Mouse (Mus musculus) layer of hippocampus, adult 9-10 months (tissue): ENCODE measurements around the gene Tefm.
"Not testable (repeated sequence)": the region's sequence is repeated elsewhere in the genome, so short reads cannot be mapped to it uniquely, and the experiment has no call there.

Experiments used
- DNase-seq: peaks from one replicate; pipeline ENCODE4 v3.0.0; 2022; ENCODE audit warnings: low spot score

The Tefm gene

GRCm38 (mm10) chr11:80156841-80157240 lies 14.9 kb upstream of the Tefm start:
- no peak for DNase-seq

- DNase-seq, result no peak
These were observed 14.0 kb upstream of the Tefm start for GRCm38 (mm10) chr11:80155961-80156360.

- DNase-seq, result no peak
These were observed 13.6 kb upstream of the Tefm start for GRCm38 (mm10) chr11:80155541-80155940.

- no peak for DNase-seq
These were observed 12.5 kb upstream of the Tefm start for GRCm38 (mm10) chr11:80154501-80154900.

GRCm38 (mm10) chr11:80153857-80154495 lies 12.0 kb upstream of the Tefm start, which contains the start of gene Adap2:
Adap2 (plus strand) TSS chr11:80154105.
- no peak for DNase-seq

GRCm38 (mm10) chr11:80152376-80152775 lies 10.4 kb upstream of the Tefm start:
- no peak for DNase-seq

- no peak for DNase-seq
These were observed 9.6 kb upstream of the Tefm start for GRCm38 (mm10) chr11:80151541-80151940.

- no peak for DNase-seq
These were observed 8.6 kb upstream of the Tefm start for GRCm38 (mm10) chr11:80150566-80150965.

GRCm38 (mm10) chr11:80149412-80150023 lies 7.5 kb upstream of the Tefm start:
- DNase-seq, result no peak

- not testable (repeated sequence) for DNase-seq
These were observed 7.0 kb upstream of the Tefm start for GRCm38 (mm10) chr11:80148974-80149373.

- no peak for DNase-seq
These were observed 6.3 kb upstream of the Tefm start for GRCm38 (mm10) chr11:80148313-80148712.

GRCm38 (mm10) chr11:80147748-80148147 lies 5.8 kb upstream of the Tefm start:
- DNase-seq, result no peak

- no peak for DNase-seq
These were observed 3.9 kb upstream of the Tefm start for GRCm38 (mm10) chr11:80145787-80146275.

GRCm38 (mm10) chr11:80142872-80143271 lies 897 bp upstream of the Tefm start:
- no peak for DNase-seq

GRCm38 (mm10) chr11:80137773-80138172 lies 4.2 kb downstream of the Tefm start:
- no peak for DNase-seq

- DNase-seq, result peak; percentile 22
These were observed 5.2 kb downstream of the Tefm start for GRCm38 (mm10) chr11:80136786-80137185.

GRCm38 (mm10) chr11:80135954-80136683 lies 5.9 kb downstream of the Tefm start:
- DNase-seq, result no peak

- DNase-seq, result no peak
These were observed 7.2 kb downstream of the Tefm start for GRCm38 (mm10) chr11:80134744-80135143.

GRCm38 (mm10) chr11:80132050-80132449 lies 9.9 kb downstream of the Tefm start:
- DNase-seq, result no peak

- DNase-seq, result no peak
These were observed 25.6 kb downstream of the Tefm start for GRCm38 (mm10) chr11:80116411-80116810.

- DNase-seq, result no peak
These were observed 37.6 kb downstream of the Tefm start for GRCm38 (mm10) chr11:80104407-80104806.

- DNase-seq, result no peak
These were observed 40.7 kb downstream of the Tefm start for GRCm38 (mm10) chr11:80101298-80101697.

- DNase-seq, result no peak
These were observed 43.4 kb downstream of the Tefm start for GRCm38 (mm10) chr11:80098444-80099056.
